Mouse (Mus musculus): Measurements from ENCODE around the gene 1810009J06Rik. TPM values are rescaled to one million over a fixed set of nuclear protein-coding genes. Genes with fewer than 3 reads are reported as not detected.
A peak's percentile ranks its signal among the peaks of the same experiment; 100 is the strongest.
"Not testable (repeated sequence)": the region's sequence is repeated elsewhere in the genome, so short reads cannot be mapped to it uniquely, and the experiment has no call there.

1810009J06Rik gene
- not detected in 2 replicates for total RNA-seq (2017)

DNA sequence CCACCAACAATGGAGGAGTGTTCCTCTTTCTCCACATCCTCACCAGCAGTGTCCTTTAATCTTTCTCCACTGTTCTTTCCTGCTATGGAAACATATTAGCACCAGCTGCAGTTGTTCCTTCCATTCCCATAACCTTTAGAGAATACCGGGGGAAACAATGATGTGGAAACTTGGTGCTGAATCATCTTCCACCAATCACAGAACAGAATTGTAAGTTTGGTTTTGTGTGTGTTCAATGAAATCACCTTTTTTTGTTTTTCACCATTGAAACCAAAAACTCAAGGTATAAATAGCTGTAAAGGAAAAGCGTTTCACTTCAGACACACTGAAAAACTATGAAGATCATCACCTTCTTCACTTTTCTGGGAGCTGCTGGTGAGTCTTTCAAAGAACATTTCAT lies at the start of gene 1810009J06Rik:
Gene 1810009J06Rik (plus strand): TSS at position 301 of the 400 bp plus-strand sequence.
- not testable (repeated sequence) for ATAC-seq (replicated peaks in 1 of 2; ENCODE audit: insufficient read depth in 1 of 2, low FRiP score in 2 of 2, low TSS enrichment in 1 of 2, low read depth in 1 of 2, poor library complexity in 2 of 2, severe bottlenecking in 2 of 2)

DNA sequence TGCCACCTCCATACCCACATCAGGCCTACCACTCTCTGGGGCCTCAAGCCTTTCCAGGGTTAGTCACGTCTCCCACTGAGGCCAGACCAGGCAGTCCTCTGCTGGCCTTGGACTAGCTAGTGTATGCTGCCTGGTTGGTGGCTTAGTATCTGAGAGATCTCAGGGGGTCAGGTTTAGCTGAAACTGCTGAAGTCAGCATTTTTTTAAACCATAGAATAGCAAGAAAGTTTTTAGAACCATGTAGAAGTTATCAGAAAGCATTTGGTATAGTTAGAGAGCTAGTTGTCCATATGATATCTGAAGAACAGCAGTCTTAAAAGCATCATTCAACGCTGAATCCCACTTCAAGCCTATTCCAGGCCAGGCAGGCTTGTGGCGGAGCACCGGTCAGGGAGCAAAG lies 44.6 kb upstream of the 1810009J06Rik start:
- no peak for ATAC-seq (replicated peaks in 1 of 2; ENCODE audit: insufficient read depth in 1 of 2, low FRiP score in 2 of 2, low TSS enrichment in 1 of 2, low read depth in 1 of 2, poor library complexity in 2 of 2, severe bottlenecking in 2 of 2)

GRCm38 (mm10) chr6:40940457-40940856 lies 24.1 kb upstream of the 1810009J06Rik start, which contains the start of gene 1700074P13Rik:
TSS of gene 1700074P13Rik (minus strand) at chr6:40940557.
- no peak for ATAC-seq (replicated peaks in 1 of 2; ENCODE audit: insufficient read depth in 1 of 2, low FRiP score in 2 of 2, low TSS enrichment in 1 of 2, low read depth in 1 of 2, poor library complexity in 2 of 2, severe bottlenecking in 2 of 2)

GRCm38 (mm10) chr6:40951770-40952169 lies 12.8 kb upstream of the 1810009J06Rik start, which contains the start of gene Gm4744:
TSS of gene Gm4744 (minus strand) at chr6:40951870.
- no peak for ATAC-seq (replicated peaks in 1 of 2; ENCODE audit: insufficient read depth in 1 of 2, low FRiP score in 2 of 2, low TSS enrichment in 1 of 2, low read depth in 1 of 2, poor library complexity in 2 of 2, severe bottlenecking in 2 of 2)

DNA sequence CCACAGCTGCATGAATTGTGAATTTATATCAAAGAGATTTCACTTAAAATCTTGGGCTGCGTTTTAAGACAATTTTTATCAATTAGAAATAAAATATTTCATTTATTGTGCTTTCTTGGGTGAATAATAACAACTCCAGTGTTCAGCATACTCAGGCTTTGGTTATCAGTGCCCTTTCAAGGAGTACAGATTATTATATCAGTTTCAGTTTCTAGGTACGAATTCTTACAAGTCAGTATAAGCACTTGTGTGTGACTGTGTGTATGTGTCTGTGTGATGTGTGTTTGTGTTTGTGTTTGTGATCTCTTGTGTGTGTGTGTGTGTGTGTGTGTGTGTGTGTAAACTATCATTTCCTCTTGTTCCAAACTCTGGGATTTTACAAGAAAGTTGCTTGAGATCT lies 10.8 kb upstream of the 1810009J06Rik start:
- no peak for ATAC-seq (replicated peaks in 1 of 2; ENCODE audit: insufficient read depth in 1 of 2, low FRiP score in 2 of 2, low TSS enrichment in 1 of 2, low read depth in 1 of 2, poor library complexity in 2 of 2, severe bottlenecking in 2 of 2)

GRCm38 (mm10) chr6:40999379-40999778 lies 34.8 kb downstream of the 1810009J06Rik start, which contains the start of gene Gm2663:
TSS of gene Gm2663 (minus strand) at chr6:40999479.
- ATAC-seq (replicated peaks in 1 of 2; ENCODE audit: insufficient read depth in 1 of 2, low FRiP score in 2 of 2, low TSS enrichment in 1 of 2, low read depth in 1 of 2, poor library complexity in 2 of 2, severe bottlenecking in 2 of 2): not testable (repeated sequence)

- peak; percentile 80 to 83 for ATAC-seq (replicated peaks in 1 of 2; ENCODE audit: insufficient read depth in 1 of 2, low FRiP score in 2 of 2, low TSS enrichment in 1 of 2, low read depth in 1 of 2, poor library complexity in 2 of 2, severe bottlenecking in 2 of 2)
Measured at GRCm38 (mm10) chr6:41015065-41015464, 50.5 kb downstream of the 1810009J06Rik start.

Other genes starting within 250 kb of the 1810009J06Rik start
- gene Moxd2, start 77.3 kb upstream of the 1810009J06Rik start, total RNA-seq (2017): not detected in 2 replicates
- not detected in 2 replicates for gene Prss58, start 64.4 kb upstream of the 1810009J06Rik start, total RNA-seq (2017)
- not detected in 2 replicates for gene 1700074P13Rik, start 24.2 kb upstream of the 1810009J06Rik start, total RNA-seq (2017)
- gene Gm4744, start 12.9 kb upstream of the 1810009J06Rik start, total RNA-seq (2017): not detected in 2 replicates
- gene Gm2663, start 34.7 kb downstream of the 1810009J06Rik start, total RNA-seq (2017): not detected in 2 replicates
- gene 2210010C04Rik, start 70.8 kb downstream of the 1810009J06Rik start, total RNA-seq (2017): not detected in 2 replicates